Mouse (Mus musculus) liver, embryonic 16.5 days (tissue): Measurements from ENCODE around the gene Zfp114. TPM values are rescaled to one million over a fixed set of nuclear protein-coding genes. Genes with fewer than 3 reads are reported as not detected.

ENCODE experiments used
- ATAC-seq: fragments of 200-750 bp; cut with Nextera tagmentation; 2 replicates; pipeline ENCODE4 v1.8.0; 2017; ENCODE audit warnings: low read depth, mild to moderate bottlenecking, moderate number of reproducible peaks, moderate library complexity
- H3K27ac ChIP-seq: fragments of 300-500 bp; sonication (generic); 2 replicates; pipeline ENCODE4 v1.5.1; 2014; ENCODE audit warnings: mild to moderate bottlenecking, low read length
- H3K27me3 ChIP-seq: fragments of 300-500 bp; sonication (generic); 2 replicates; pipeline ENCODE4 v1.6.1; 2014; ENCODE audit warnings: low read depth, low read length, mixed read lengths; ENCODE audit not compliant: control insufficient read depth, insufficient read depth
- H3K36me3 ChIP-seq: fragments of 300-500 bp; sonication (generic); 2 replicates; pipeline ENCODE4 v1.6.1; 2014; ENCODE audit warnings: mild to moderate bottlenecking; ENCODE audit not compliant: control insufficient read depth, insufficient read depth
- H3K4me1 ChIP-seq: fragments of 300-500 bp; sonication (generic); 2 replicates; pipeline ENCODE4 v1.6.1; 2014; ENCODE audit warnings: low read depth, low read length, mixed read lengths; ENCODE audit not compliant: control insufficient read depth
- H3K4me2 ChIP-seq: fragments of 300-500 bp; sonication (generic); 2 replicates; pipeline ENCODE4 v1.6.1; 2014; ENCODE audit warnings: low read depth, low read length, mixed read lengths
- H3K4me3 ChIP-seq: fragments of 300-500 bp; sonication (generic); 2 replicates; pipeline ENCODE4 v1.5.1; 2014; ENCODE audit warnings: low read depth, mild to moderate bottlenecking, low read length
- H3K9ac ChIP-seq: fragments of 300-500 bp; sonication (generic); 2 replicates; pipeline ENCODE4 v1.6.1; 2014; ENCODE audit warnings: low read depth, low read length
- H3K9me3 ChIP-seq: fragments of 300-500 bp; sonication (generic); replicated peaks from 2 replicates; pipeline ENCODE4 v1.6.1; 2016; ENCODE audit warnings: low read length; ENCODE audit not compliant: control insufficient read depth
- WGBS: fragments of 180-500 bp; shearing (Covaris S2); extraction: QIAGEN DNeasy Blood & Tissue Kit; methylation state at CpG from one replicate; pipeline ENCODE4 v1.1.7; 2014; ENCODE audit not compliant: insufficient replicate concordance; 5-methylcytosine and 5-hydroxymethylcytosine counted together
- polyA plus RNA-seq: library from polyadenylated mRNA; unstranded; fragments of >200 nt; fragmentation: Nextera tagmentation; extraction: Ambion mirVana; gene quantifications from 2 replicates; pipeline ENCODE4 v1.2.1, GENCODE M21; 2015

Gene Zfp114
- polyA plus RNA-seq: 0.44 TPM in 2 replicates

GRCm38 (mm10) chr7:24174618-24175336, at the start of gene Zfp114:
Gene Zfp114, plus strand, starts transcription at chr7:24175060.
- Histone ChIP-seq H3K4me2 (peak within 1 kb of the TSS; percentile 47), H3K27ac (no peak within 1 kb of the TSS), H3K4me1 (no peaks in the 10 kb centered on the region), H3K4me3 (peak within 1 kb of the TSS; percentile 61), H3K9ac (no peak within 1 kb of the TSS), H3K27me3 (no peaks in the 10 kb centered on the region), H3K9me3 (no peaks in the 10 kb centered on the region), H3K36me3 (no peaks in the 10 kb centered on the region)
- 12% methylated on average over 23 of the region's 23 CpGs for WGBS
- ATAC-seq: peak; percentile 64

GRCm38 (mm10) chr7:24133425-24133995, 41.4 kb upstream of the Zfp114 start:
- Histone ChIP-seq H3K36me3 (no peaks in the 10 kb centered on the region; the same call in 1 of the 2 replicates), H3K27me3 (no peaks in the 10 kb centered on the region), H3K4me2 (peak overlapping the region; percentile 75), H3K9ac (peak overlapping the region; percentile 82), H3K27ac (no peak overlapping the region), H3K9me3 (no peaks in the 10 kb centered on the region), H3K4me1 (peaks cover 11% of the 10 kb centered on the region), H3K4me3 (peak overlapping the region; percentile 82)
- no peak for ATAC-seq
- WGBS: 18% methylated on average over 6 of the region's 6 CpGs

- ATAC-seq: peak; percentile 97
- Histone ChIP-seq H3K4me2 (peak within 1 kb of the TSS; percentile 75), H3K27me3 (no peaks in the 10 kb centered on the region), H3K4me3 (peak within 1 kb of the TSS; percentile 82), H3K36me3 (no peaks in the 10 kb centered on the region; the same call in 1 of the 2 replicates), H3K9ac (peak within 1 kb of the TSS; percentile 82), H3K4me1 (peaks cover 11% of the 10 kb centered on the region), H3K27ac (no peak within 1 kb of the TSS), H3K9me3 (no peaks in the 10 kb centered on the region)
- WGBS: 3% methylated on average over 32 of the region's 32 CpGs
Observed at GRCm38 (mm10) chr7:24133996-24134828, 40.6 kb upstream of the Zfp114 start, which contains the start of gene Zfp235. Gene Zfp235, plus strand, starts transcription at chr7:24134169.

GRCm38 (mm10) chr7:24142566-24142965, 32.3 kb upstream of the Zfp114 start:
- 31% methylated on average over 6 of the region's 6 CpGs for WGBS

GRCm38 (mm10) chr7:24153272-24153671, 21.6 kb upstream of the Zfp114 start:
- ATAC-seq: no peak
- Histone ChIP-seq H3K4me2 (no peak overlapping the region), H3K36me3 (no peaks in the 10 kb centered on the region), H3K9ac (no peak overlapping the region), H3K4me1 (no peaks in the 10 kb centered on the region), H3K9me3 (no peaks in the 10 kb centered on the region), H3K4me3 (no peak overlapping the region), H3K27ac (no peak overlapping the region), H3K27me3 (no peaks in the 10 kb centered on the region)
- WGBS: 15% methylated on average over 1 of the region's 1 CpGs

More at GRCm38 (mm10) chr7:24142566-24142965, 32.3 kb upstream of the Zfp114 start:
- no peak overlapping the region for H3K9ac ChIP-seq
- no peaks in the 10 kb centered on the region for H3K27me3 ChIP-seq
- H3K4me2 ChIP-seq: no peak overlapping the region
- H3K36me3 ChIP-seq: peaks cover 9% of the 10 kb centered on the region
- H3K4me3 ChIP-seq: no peak overlapping the region
- H3K27ac ChIP-seq: no peak overlapping the region
- H3K4me1 ChIP-seq: no peaks in the 10 kb centered on the region
- no peak for ATAC-seq
- H3K9me3 ChIP-seq: no peaks in the 10 kb centered on the region; the same call in 1 of the 2 replicates

GRCm38 (mm10) chr7:24172191-24172590, 2.7 kb upstream of the Zfp114 start:
- ATAC-seq: no peak
- Histone ChIP-seq H3K9ac (no peak overlapping the region), H3K4me3 (no peak overlapping the region), H3K27me3 (no peaks in the 10 kb centered on the region), H3K36me3 (no peaks in the 10 kb centered on the region), H3K9me3 (no peaks in the 10 kb centered on the region), H3K4me2 (no peak overlapping the region), H3K4me1 (no peaks in the 10 kb centered on the region), H3K27ac (no peak overlapping the region)
- WGBS: 52% methylated on average over 4 of the region's 4 CpGs

GRCm38 (mm10) chr7:24175337-24175711, 464 bp downstream of the Zfp114 start:
- no peak for ATAC-seq
- peak overlapping the region; percentile 47 for H3K4me2 ChIP-seq
- no peak overlapping the region for H3K27ac ChIP-seq
- H3K27me3 ChIP-seq: no peaks in the 10 kb centered on the region
- WGBS: 31% methylated on average over 6 of the region's 6 CpGs
- no peak overlapping the region for H3K9ac ChIP-seq
- H3K36me3 ChIP-seq: no peaks in the 10 kb centered on the region
- H3K4me3 ChIP-seq: peak overlapping the region; percentile 61
- H3K9me3 ChIP-seq: no peaks in the 10 kb centered on the region
- no peaks in the 10 kb centered on the region for H3K4me1 ChIP-seq

- H3K27ac ChIP-seq: no peak overlapping the region
- no peaks in the 10 kb centered on the region for H3K9me3 ChIP-seq
- no peak overlapping the region for H3K4me3 ChIP-seq
- H3K36me3 ChIP-seq: no peaks in the 10 kb centered on the region
- H3K4me2 ChIP-seq: no peak overlapping the region
- no peaks in the 10 kb centered on the region for H3K27me3 ChIP-seq
- no peak overlapping the region for H3K9ac ChIP-seq
- WGBS: 11% methylated on average over 1 of the region's 1 CpGs
- no peak for ATAC-seq
- H3K4me1 ChIP-seq: no peaks in the 10 kb centered on the region
Observed at GRCm38 (mm10) chr7:24187611-24188010, 12.8 kb downstream of the Zfp114 start.
